Mouse (Mus musculus) kidney, embryonic 14.5 days (tissue): ENCODE measurements at regions not wholly inside any gene's neighbourhood (a gene's known extent, or its start where the extent isn't known, plus 50 kb on each side); places are given as distances from the start of the nearest gene placed in this dataset.
"Not testable (repeated sequence)": the region's sequence is repeated elsewhere in the genome, so short reads cannot be mapped to it uniquely, and the experiment has no call there.

Experiments
- ATAC-seq: fragments of 200-750 bp; cut with Nextera tagmentation; 2 replicates; pipeline ENCODE4 v1.8.0; 2017; ENCODE audit warnings: moderate number of reproducible peaks, mild to moderate bottlenecking, moderate TSS enrichment, moderate library complexity; ENCODE audit not compliant: low FRiP score, low TSS enrichment
- H3K27ac ChIP-seq: fragments of 300-500 bp; sonication (generic); 2 replicates; pipeline ENCODE4 v1.5.1; 2014; ENCODE audit warnings: low read depth, mild to moderate bottlenecking, low read length, moderate library complexity, mixed read lengths
- H3K27me3 ChIP-seq: fragments of 300-500 bp; sonication (generic); 2 replicates; pipeline ENCODE4 v1.6.1; 2014; ENCODE audit warnings: mild to moderate bottlenecking, low read length; ENCODE audit not compliant: control insufficient read depth, insufficient read depth
- H3K36me3 ChIP-seq: fragments of 300-500 bp; sonication (generic); 2 replicates; pipeline ENCODE4 v1.6.1; 2014; ENCODE audit warnings: low read length, mixed read lengths; ENCODE audit not compliant: control insufficient read depth, insufficient read depth
- H3K4me1 ChIP-seq: fragments of 300-500 bp; sonication (generic); 2 replicates; pipeline ENCODE4 v1.6.1; 2014; ENCODE audit warnings: low read length, mixed read lengths; ENCODE audit not compliant: control insufficient read depth, insufficient read depth
- H3K4me2 ChIP-seq: fragments of 300-500 bp; sonication (generic); replicated peaks from 2 replicates; pipeline ENCODE4 v1.6.1; 2014; ENCODE audit warnings: low read depth, mild to moderate bottlenecking, low read length
- H3K4me3 ChIP-seq: fragments of 300-500 bp; sonication (generic); 2 replicates; pipeline ENCODE4 v1.5.1; 2014; ENCODE audit warnings: mild to moderate bottlenecking, low read length
- H3K9ac ChIP-seq: fragments of 300-500 bp; sonication (generic); 2 replicates; pipeline ENCODE4 v1.6.1; 2014; ENCODE audit warnings: low read depth, mild to moderate bottlenecking, low read length, moderate library complexity
- H3K9me3 ChIP-seq: fragments of 300-500 bp; sonication (generic); 2 replicates; pipeline ENCODE4 v1.6.1; 2016; ENCODE audit warnings: low read length; ENCODE audit not compliant: control insufficient read depth
- WGBS: fragments of 180-500 bp; shearing (Covaris S2); extraction: QIAGEN DNeasy Blood & Tissue Kit; methylation state at CpG from one replicate; pipeline ENCODE4 v1.1.7; 2014; 5-methylcytosine and 5-hydroxymethylcytosine counted together

DNA sequence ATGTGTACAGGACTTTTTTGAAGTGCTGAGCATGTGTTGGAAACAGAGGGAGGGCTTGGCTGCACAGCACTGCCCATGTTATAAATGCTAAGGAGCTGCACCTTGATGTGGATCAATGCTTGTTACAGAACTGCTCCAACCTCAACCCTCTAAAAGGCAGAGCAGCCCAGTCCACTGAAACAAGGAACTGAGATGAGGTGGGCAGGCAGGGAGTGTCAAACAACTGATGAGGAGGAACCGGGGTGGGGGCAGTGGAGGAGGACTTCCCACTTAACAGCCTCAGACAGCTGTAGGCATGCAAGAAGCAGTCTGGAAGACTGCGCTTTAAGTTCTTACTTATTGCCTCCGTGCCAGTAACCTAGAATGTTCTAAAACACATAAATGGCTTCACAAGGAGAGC lies 51.1 kb upstream of the AU015836 start:
- not testable (repeated sequence) for ATAC-seq
- 59% methylated on average over 3 of the region's 3 CpGs for WGBS

More for the DNA sequence above, 51.1 kb upstream of the AU015836 start:
- H3K36me3 ChIP-seq, H3K4me3 ChIP-seq, H3K4me2 ChIP-seq, H3K27me3 ChIP-seq, H3K9me3 ChIP-seq, H3K27ac ChIP-seq, H3K9ac ChIP-seq, H3K4me1 ChIP-seq: not testable (repeated sequence)
